Mouse (Mus musculus): Measurements from ENCODE around the gene Adk. TPM values are rescaled to one million over a fixed set of nuclear protein-coding genes. Genes with fewer than 3 reads are reported as not detected.
A peak's percentile ranks its signal among the peaks of the same experiment; 100 is the strongest.

Adk gene
- polyA plus RNA-seq, 1 experiment from 2014 or later, result 475 TPM

DNA sequence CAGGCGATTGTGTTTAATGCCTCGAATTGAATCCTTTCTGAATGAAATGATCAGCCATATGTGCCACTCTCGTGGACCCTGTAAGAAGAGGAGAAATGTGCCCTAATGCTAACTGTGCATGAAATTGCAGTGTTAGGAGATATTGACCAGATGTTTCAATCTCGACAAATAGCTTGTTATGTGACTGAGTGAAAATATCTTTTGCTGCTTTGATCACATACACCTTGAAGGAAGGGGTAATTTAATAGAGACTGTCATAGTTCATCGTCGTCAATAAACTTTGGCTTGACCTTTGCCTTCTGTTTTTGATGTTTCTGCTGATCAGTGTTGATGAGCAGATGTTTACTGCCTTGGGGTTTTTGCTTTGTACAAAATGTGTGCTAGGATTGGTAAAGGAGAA, 171.1 kb downstream of the Adk start:
- ATAC-seq (no peak), DNase-seq (no peak)
- H3K27ac ChIP-seq (ENCODE audit: low read depth), result no peak overlapping the region
- H3K9ac ChIP-seq (replicated peaks), result no peak overlapping the region
- no peaks in the 10 kb centered on the region for H3K36me3 ChIP-seq (replicated peaks; ENCODE audit: insufficient read depth, low read length)
- no peaks in the 10 kb centered on the region for H3K27me3 ChIP-seq (ENCODE audit: insufficient read depth, low read length)
- no peaks in the 10 kb centered on the region for H3K4me1 ChIP-seq (ENCODE audit: insufficient read depth)
- H3K4me2 ChIP-seq (ENCODE audit: low read depth, low read length), result no peak overlapping the region
- TF ChIP-seq CTCF (IDR thresholded peaks at IDR 0.05; ENCODE audit: low read depth) (no peak), EP300 (IDR thresholded peaks at IDR 0.05; ENCODE audit: low read depth) (no peak)
- H3K4me3 ChIP-seq (ENCODE audit: low read depth, low read length), result no peak overlapping the region
- no peaks in the 10 kb centered on the region for H3K9me3 ChIP-seq (ENCODE audit: low read length)
- WGBS (ENCODE audit: insufficient replicate concordance), result 86% methylated on average over 6 of the region's 6 CpGs

DNA sequence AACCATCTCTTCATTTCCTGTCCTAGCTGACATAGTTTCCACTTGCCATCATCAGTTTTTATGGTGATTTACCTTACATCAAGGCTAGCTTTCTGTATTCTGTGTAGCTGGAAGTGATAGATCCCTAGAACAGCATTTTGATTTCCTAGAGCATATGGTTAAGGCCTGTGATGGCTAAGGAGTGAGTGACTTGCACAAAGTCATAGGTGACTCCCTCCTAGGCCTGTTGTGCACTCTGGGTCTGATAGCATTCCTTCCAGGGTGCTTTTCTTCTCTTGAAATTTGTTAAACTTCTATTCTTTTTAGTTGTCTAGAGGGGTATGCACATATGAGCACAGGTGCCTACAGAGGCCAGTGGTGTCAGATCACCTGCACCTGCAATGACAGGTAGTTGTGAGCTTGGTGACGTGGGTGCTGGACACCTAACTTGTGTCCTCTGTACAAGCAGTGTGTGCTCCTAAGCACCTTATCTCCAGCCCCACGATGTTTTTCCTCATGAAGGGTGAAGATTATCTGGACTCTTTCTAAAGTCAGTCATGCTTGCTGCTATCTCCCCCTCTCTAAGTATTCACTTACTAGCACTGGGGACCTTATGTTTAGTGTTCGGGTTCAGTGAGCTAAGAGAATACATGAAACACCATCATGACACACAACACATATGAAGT, 171.7 kb downstream of the Adk start:
- WGBS (ENCODE audit: insufficient replicate concordance), result 54% methylated on average over 3 of the region's 3 CpGs
- no peak for TF ChIP-seq CTCF (IDR thresholded peaks at IDR 0.05; ENCODE audit: low read depth)
- peak; percentile 44; the same call in 1 of the 2 replicates for TF ChIP-seq EP300 (IDR thresholded peaks at IDR 0.05; ENCODE audit: low read depth)
- H3K4me2 ChIP-seq (ENCODE audit: low read depth, low read length), result 0 out of 2 replicates have a peak overlapping the region, but pooled peaks have one; percentile 0
- no peak overlapping the region for H3K9ac ChIP-seq (replicated peaks)
- H3K27me3 ChIP-seq (ENCODE audit: insufficient read depth, low read length), result no peaks in the 10 kb centered on the region
- H3K4me1 ChIP-seq (ENCODE audit: insufficient read depth), result no peaks in the 10 kb centered on the region
- no peak overlapping the region for H3K27ac ChIP-seq (ENCODE audit: low read depth)
- H3K9me3 ChIP-seq (ENCODE audit: low read length), result no peaks in the 10 kb centered on the region
- ATAC-seq, result peak; percentile 71
- H3K4me3 ChIP-seq (ENCODE audit: low read depth, low read length), result no peak overlapping the region
- DNase-seq, result no peak
- H3K36me3 ChIP-seq (replicated peaks; ENCODE audit: insufficient read depth, low read length), result no peaks in the 10 kb centered on the region

DNA sequence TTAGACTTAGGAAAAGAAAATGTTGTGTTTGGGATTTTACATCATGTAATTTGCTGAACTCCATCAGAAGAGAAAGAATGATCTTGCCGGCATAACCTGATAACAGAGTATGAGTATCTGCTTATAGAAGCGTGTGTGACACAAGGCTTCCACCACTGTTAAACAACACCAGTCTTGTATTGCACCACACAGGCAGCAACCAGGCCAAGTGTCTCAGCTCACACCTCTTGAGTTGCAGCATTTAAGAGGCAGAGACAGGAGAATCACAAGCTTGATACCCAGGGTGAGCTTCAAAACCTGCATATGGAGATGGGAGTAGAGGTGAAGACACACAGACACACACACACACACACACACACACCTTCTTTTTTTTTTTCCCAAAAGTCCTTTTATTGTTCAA, 184.7 kb downstream of the Adk start:
- Histone ChIP-seq H3K9me3 (ENCODE audit: low read length) (no peaks in the 10 kb centered on the region), H3K4me2 (ENCODE audit: low read depth, low read length) (no peak overlapping the region), H3K27ac (ENCODE audit: low read depth) (no peak overlapping the region), H3K9ac (replicated peaks) (no peak overlapping the region), H3K4me1 (ENCODE audit: insufficient read depth) (no peaks in the 10 kb centered on the region), H3K27me3 (ENCODE audit: insufficient read depth, low read length) (no peaks in the 10 kb centered on the region), H3K4me3 (ENCODE audit: low read depth, low read length) (no peak overlapping the region), H3K36me3 (replicated peaks; ENCODE audit: insufficient read depth, low read length) (peaks cover 10% of the 10 kb centered on the region)
- TF ChIP-seq CTCF (IDR thresholded peaks at IDR 0.05; ENCODE audit: low read depth) (no peak), EP300 (IDR thresholded peaks at IDR 0.05; ENCODE audit: low read depth) (no peak)
- WGBS (ENCODE audit: insufficient replicate concordance), result 82% methylated on average over 2 of the region's 2 CpGs
- DNase-seq, result no peak
- ATAC-seq, result no peak

DNA sequence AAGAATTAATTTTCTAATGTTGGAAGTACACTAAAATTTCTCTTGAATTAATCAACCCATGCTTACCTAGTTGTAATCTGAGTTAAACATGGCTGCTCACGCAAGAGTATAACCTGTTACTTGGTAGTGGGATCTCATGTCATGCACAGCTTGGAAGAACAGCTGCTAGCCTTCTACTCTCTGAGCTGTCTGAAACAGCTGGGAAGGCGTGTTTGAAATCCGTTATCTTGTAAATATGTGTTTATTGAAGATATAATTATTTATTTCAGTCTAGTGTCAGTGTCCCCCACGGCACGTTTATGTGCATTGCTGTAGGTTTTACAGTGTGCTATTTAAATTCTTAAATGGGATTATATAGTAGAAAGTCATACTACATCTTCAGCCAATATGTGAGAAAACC, 188.7 kb downstream of the Adk start:
- H3K4me2 ChIP-seq (ENCODE audit: low read depth, low read length), result no peak overlapping the region
- no peak for ATAC-seq
- peaks cover 5% of the 10 kb centered on the region; the same call in 1 of the 2 replicates for H3K36me3 ChIP-seq (replicated peaks; ENCODE audit: insufficient read depth, low read length)
- H3K4me1 ChIP-seq (ENCODE audit: insufficient read depth), result no peaks in the 10 kb centered on the region
- WGBS (ENCODE audit: insufficient replicate concordance), result 85% methylated on average over 5 of the region's 5 CpGs
- DNase-seq, result no peak
- TF ChIP-seq EP300 (IDR thresholded peaks at IDR 0.05; ENCODE audit: low read depth) (no peak), CTCF (IDR thresholded peaks at IDR 0.05; ENCODE audit: low read depth) (no peak)
- no peak overlapping the region for H3K27ac ChIP-seq (ENCODE audit: low read depth)
- H3K27me3 ChIP-seq (ENCODE audit: insufficient read depth, low read length), result no peaks in the 10 kb centered on the region
- no peak overlapping the region for H3K9ac ChIP-seq (replicated peaks)
- no peaks in the 10 kb centered on the region for H3K9me3 ChIP-seq (ENCODE audit: low read length)
- H3K4me3 ChIP-seq (ENCODE audit: low read depth, low read length), result no peak overlapping the region

DNA sequence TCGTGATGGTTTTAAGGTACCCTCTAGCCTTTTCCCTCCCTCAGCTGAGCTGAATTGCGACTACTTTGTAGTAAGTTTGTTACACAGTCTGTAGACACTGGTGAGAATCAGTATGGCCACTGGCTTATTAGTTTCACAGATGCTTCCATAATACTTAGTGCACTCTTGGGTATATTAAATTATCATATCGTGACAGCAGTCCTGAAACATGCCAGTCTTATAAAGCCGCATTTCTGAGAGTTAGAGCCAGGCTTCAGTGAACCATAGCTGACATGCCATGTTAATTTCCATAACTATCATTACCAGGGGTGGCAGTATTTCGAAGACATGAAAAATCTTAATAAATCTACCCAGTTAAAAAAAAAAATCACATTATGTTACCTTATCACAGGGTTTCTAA, 199.0 kb downstream of the Adk start:
- TF ChIP-seq CTCF (IDR thresholded peaks at IDR 0.05; ENCODE audit: low read depth), result no peak
- no peak for TF ChIP-seq EP300 (IDR thresholded peaks at IDR 0.05; ENCODE audit: low read depth)
- Histone ChIP-seq H3K36me3 (replicated peaks; ENCODE audit: insufficient read depth, low read length) (no peaks in the 10 kb centered on the region), H3K9me3 (ENCODE audit: low read length) (no peaks in the 10 kb centered on the region), H3K4me3 (ENCODE audit: low read depth, low read length) (no peak overlapping the region), H3K9ac (replicated peaks) (no peak overlapping the region), H3K4me1 (ENCODE audit: insufficient read depth) (no peaks in the 10 kb centered on the region), H3K27me3 (ENCODE audit: insufficient read depth, low read length) (no peaks in the 10 kb centered on the region), H3K4me2 (ENCODE audit: low read depth, low read length) (no peak overlapping the region), H3K27ac (ENCODE audit: low read depth) (no peak overlapping the region)
- 87% methylated on average over 5 of the region's 5 CpGs for WGBS (ENCODE audit: insufficient replicate concordance)
- no peak for DNase-seq
- ATAC-seq, result no peak

DNA sequence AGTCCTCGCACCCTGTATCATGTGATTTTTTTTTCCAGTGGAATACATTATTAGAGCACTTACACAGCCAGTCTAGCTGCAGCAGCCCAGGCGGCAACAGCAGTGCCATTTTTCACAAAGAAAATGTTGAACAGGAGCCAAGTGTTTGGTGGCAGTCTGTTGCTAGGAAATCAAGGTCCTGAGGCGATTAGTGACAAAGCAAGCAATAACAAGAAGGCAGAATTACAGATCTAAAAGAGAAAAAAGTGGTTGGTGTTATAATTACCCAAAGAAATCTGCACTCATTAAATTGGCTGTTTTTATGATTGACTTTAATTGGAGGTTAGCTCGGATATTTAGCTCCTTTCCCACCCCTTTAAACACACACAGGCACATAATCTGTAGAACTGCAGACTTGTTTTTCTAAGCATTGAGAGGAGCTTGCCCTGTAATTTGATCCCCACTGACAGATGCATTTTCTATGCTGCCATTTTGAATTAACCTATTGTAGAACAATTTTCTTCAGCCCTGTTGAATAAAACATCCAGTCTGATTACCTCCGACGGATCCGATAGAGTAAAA, 200.0 kb downstream of the Adk start:
- WGBS (ENCODE audit: insufficient replicate concordance), result 77% methylated on average over 7 of the region's 7 CpGs
- no peak for DNase-seq
- Histone ChIP-seq H3K9ac (replicated peaks) (no peak overlapping the region), H3K4me3 (ENCODE audit: low read depth, low read length) (no peak overlapping the region), H3K4me2 (ENCODE audit: low read depth, low read length) (no peak overlapping the region), H3K9me3 (ENCODE audit: low read length) (no peaks in the 10 kb centered on the region), H3K27me3 (ENCODE audit: insufficient read depth, low read length) (no peaks in the 10 kb centered on the region), H3K36me3 (replicated peaks; ENCODE audit: insufficient read depth, low read length) (no peaks in the 10 kb centered on the region), H3K27ac (ENCODE audit: low read depth) (no peak overlapping the region), H3K4me1 (ENCODE audit: insufficient read depth) (no peaks in the 10 kb centered on the region)
- ATAC-seq, result no peak
- TF ChIP-seq EP300 (IDR thresholded peaks at IDR 0.05; ENCODE audit: low read depth) (no peak), CTCF (IDR thresholded peaks at IDR 0.05; ENCODE audit: low read depth) (no peak)
